Mouse (Mus musculus): ENCODE measurements around the gene Kansl1.
A peak's percentile ranks its signal among the peaks of the same experiment; 100 is the strongest.

Gene Kansl1

DNA sequence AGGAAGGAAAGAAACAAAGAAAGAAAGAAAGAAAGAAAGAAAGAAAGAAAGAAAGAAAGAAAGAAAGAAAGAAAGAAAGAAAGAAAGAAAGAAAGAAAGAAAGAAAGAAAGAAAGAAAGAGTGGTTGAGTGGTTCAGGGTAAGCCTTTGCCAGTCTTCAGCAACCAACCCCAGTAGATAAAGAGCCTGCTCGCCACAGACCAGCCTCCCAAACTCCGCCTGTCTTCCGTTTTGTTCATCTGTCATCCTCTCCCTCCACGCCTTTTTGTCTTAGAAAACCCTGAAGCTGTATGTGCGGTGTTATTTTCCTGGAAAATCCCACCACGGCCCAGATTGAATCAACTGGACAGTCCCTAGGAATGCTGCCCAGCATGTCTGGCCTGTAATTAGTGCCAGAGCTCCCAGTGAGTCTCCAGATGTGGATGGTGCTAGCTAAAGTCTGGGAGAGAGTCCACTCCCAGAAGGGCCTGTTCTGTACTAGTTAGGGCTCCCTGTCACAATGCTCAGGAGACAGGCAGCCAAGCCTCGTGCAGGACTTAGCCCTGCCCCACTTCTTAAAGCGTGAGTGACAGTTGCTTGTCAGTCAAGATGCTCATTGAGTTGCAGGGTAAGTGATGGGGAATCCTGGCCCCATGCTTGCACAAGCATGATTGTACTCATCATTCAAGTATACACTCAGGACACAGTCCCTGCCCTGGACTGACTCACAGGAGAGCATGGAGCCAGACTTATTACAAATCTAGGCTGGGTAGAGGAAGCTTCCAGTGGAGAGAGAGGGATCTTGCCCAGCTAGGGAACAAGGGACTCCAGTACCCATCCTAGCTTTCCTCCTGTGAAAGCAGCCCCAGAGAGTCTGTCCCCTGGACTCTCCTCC is 165.3 kb downstream of the Kansl1 start:
- DNase-seq, result no peak

DNA sequence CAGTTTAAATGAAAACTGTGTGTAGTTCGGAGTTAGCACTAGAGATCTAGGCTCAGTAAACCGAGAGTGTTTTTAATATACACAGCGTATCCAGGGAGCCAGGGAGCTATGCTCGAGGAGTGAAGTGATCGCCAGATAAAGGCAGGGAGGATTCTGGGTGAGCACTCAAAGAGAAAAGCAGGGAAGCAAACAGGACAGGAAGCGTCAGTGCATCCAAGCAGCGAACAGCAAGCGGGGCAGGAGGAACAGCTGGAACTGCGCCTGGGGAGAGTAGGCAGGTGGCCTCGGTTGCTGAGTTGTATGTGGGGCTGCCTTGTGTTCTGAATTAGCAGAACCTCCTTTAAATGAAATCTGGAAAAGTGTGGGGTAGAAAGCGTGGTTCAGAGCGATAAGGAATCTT is 166.0 kb downstream of the Kansl1 start:
- DNase-seq, result no peak

DNA sequence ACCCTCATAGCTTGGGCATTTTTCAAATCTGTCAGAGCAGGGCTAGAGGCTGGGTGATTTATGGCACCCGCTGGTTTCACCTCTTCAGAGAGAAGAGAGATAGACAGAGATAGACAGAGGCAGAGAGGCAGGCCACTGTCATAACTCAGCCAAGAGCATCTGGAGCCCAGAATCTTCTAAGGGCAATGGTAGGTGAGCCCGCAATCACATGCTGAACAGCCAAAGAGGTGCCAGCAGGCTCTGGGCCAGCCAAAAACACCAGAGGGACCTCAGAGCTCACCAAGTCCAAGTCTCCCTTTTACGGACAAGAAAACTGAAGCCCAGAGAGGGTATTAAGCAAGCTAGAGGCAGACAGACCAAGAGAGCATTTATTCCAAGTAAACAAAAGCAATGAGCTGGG is 171.0 kb downstream of the Kansl1 start:
- no peak for DNase-seq

DNA sequence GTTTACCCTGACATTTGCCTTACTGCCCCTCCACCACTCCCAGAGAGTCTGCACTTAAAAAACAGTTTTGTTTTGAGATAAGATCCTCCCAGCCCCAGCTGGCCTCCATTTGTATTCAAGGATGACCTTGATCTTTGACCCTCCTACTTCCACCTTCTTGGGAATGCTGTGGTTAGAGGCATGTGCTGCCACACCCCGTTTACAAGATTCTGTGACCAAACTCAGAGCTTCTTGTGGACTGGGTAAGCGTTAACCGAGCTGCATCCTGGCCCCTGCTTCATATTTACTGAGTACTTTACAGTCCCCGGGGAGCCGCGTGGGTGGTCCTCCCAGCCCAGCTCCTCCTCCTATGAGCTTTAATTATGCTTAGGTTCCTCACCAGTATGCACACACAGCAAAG is 173.0 kb downstream of the Kansl1 start:
- DNase-seq, result no peak

DNA sequence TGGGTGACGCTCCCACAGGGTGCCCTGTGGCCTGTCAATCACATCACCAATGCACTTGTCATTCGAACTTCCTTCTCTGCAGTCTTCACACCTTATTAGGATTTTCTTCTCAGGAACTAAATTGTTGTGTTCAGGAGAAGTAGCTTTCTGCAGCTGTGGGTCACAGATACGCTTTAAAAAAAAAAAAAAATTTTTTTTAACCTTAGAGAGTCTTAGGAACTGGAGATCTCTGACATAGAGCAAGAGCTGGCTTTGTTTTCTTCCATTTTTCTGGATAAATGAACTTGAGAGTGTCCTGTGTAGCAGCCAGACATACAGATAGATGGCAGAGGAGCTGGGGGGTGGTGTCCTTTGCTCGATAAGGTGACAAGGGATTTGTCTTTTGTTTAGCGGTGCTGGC is 173.5 kb downstream of the Kansl1 start:
- no peak for DNase-seq

DNA sequence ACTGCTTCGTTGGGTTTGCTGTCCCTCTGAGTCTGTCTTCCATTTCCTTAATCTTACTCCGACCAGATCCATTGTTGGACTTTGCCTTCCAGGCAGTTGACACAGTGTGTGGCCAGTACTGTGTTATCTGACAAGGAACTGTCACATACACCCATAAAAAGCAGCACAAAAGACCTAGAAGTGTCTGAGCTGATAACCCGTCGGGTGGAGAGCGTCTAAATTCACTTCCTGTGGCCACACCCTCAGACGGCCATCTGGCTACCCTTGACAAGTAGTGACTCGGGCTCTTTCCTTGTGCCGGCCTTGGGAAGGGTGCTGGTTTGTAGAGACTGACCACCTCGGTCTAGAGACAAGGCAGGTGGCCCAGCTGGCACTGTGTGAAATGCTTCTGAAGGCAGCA is 175.4 kb downstream of the Kansl1 start:
- DNase-seq, result no peak

DNA sequence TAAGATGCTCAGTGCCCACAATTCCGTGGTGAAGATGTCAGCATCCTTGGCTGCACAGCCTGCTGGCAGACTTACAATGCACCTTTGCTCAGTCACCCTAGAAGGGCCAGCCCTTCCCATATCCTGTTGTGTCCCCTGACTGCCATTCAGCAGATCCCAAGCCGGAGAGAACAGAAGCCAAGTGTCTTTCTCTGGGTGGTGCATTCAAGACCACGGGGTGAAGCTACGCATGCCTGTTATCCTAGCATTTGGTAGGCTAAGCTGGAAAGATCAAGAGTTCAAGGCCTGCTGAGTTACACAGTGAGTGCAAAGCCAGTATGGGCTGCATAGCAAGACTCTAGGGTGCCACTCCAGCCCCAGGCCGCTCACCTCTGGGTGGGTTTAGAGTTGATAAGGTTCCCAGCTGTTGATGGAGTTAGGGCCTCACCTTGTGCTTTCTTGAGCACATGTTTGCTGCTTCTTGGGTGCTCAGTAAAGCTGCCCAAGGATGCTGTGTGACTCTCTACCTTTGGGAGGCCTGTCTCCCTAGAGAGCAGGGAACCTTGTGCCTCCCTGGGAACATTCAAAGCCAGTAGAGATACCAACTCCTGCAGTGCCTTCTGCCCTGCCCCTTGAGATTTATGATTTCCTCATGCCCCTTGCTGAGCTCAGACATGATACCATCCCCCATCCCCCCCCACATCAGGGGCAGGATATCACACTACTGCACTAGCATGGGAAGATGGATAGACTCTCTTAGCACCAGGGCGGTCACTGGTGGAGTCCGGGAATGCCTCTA is 176.0 kb downstream of the Kansl1 start:
- DNase-seq, result no peak

DNA sequence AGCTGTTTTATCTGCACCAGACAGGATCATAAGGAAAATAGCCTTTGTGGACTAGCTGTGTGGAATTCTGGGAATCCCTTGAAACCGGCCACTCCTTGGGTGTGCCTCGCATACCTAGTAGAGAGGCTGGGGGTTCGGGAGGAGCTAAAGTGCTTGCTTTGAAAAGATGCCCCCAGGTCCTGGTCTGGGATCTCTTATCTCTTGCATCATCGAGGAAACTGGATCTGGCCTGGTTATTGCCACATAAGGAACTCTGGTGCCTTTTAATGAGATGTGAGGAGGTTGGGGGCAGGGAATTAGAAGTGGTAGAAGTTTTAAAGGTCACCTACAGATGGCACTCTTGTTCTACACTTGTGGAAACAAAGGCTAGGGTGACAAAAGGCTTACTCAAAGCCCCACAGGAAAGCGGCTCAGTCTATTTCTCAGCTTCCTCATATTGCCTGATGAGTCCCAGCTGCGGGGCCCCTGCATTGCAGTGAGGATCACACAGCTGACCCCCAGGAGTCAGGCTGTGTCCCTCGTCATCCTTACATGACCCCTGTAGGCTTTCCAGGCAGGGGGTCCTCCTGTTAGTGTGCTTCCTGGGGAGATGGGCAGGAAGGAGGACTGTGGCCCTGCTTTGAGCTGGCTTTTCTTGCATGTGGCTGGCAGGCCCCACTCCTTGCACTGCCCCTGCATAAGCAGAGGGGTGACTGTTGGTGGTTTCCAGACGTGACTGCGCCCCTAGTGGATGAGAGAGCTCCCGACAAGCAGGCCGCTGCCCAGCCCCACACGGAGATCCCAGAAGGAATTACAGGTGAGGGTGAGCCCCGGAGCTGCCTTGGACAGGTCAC is 179.2 kb downstream of the Kansl1 start:
- DNase-seq, result peak; percentile 71

DNA sequence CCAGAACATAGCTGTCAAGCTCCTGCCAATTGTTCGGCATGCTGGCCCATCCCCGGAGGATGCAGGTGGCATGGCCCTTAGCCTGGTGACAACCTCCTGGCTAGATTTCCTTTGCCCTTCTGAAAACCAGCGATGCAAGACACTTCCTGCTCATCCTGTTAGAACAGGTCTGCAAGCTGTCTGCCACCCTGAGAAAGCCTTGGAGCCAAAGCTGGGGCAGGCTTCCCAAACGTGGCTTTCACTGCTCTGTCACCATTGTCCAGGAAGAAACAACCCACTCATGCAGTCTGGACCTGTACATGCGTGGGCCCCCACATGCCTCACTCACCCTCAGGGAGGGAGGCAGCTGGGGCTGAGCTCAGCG is 179.8 kb downstream of the Kansl1 start:
- DNase-seq, result peak; percentile 49

DNA sequence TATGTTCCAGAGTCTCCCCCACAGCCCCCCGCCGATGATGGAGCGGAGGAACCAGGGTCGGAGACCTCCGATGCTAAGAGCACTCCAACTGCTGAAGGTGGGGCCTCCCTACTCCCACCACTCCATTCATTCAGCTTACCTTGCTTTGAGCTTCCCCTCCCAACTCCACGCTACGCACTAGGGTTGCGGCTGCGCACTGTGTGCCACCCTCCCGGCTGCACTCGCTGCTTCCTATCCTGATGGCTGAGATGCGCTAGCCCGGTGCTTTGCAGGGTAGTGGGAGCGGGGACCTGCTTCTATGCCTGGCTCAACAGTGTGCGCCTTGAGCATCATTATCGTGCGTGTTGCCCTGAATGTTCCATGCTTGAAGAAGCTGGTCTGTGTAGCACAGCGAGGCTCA is 181.5 kb downstream of the Kansl1 start:
- DNase-seq, result no peak
